Mouse (Mus musculus): ENCODE results near the gene Syp. TPM values are rescaled to one million over a fixed set of nuclear protein-coding genes. Genes with fewer than 3 reads are reported as not detected.

The Syp gene
- total and polyA plus RNA-seq, 2 experiments from 2014 or later: 329 to 492 TPM

DNA sequence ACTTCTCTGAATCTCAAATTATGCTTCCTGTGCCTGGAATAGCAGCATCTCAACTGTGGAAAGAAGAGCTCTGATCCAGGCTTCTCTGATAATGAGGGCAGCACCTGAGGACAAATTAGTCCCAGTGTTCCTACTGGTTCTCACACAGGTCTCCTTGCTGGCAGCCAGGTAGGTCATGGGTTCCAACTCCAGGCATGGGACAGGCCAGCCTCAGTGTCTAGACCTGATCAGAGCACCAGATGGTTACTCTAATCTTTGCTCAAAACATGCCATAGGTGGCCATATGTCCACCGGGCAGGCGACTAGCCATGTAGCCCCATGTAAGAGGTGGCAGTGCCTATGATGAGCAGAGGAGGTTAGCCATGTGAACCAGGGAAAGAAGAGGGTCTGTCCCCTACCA lies 50.0 kb downstream of the Syp start:
- 68% methylated on average over 2 of the region's 2 CpGs for WGBS
- no peak overlapping the region for H3K4me3 ChIP-seq (ENCODE audit: low read depth, low read length)
- TF ChIP-seq CTCF (IDR thresholded peaks at IDR 0.05): no peak
- ATAC-seq (ENCODE audit: low FRiP score) (no peak), DNase-seq (ENCODE audit: low spot score) (no peak)
- H3K27ac ChIP-seq (ENCODE audit: low read depth, low read length): no peak overlapping the region
- H3K9me3 ChIP-seq (ENCODE audit: low read length): no peaks in the 10 kb centered on the region
- no peaks in the 10 kb centered on the region for H3K27me3 ChIP-seq (ENCODE audit: insufficient read depth, low read length)
- no peak overlapping the region for H3K4me2 ChIP-seq (ENCODE audit: low read depth, low read length, poor library complexity, severe bottlenecking)
- H3K4me1 ChIP-seq (ENCODE audit: insufficient read depth, low read length): no peaks in the 10 kb centered on the region
- H3K9ac ChIP-seq (replicated peaks; ENCODE audit: low read length, poor library complexity, severe bottlenecking): no peak overlapping the region
- H3K36me3 ChIP-seq (ENCODE audit: insufficient read depth, low read length): no peaks in the 10 kb centered on the region

DNA sequence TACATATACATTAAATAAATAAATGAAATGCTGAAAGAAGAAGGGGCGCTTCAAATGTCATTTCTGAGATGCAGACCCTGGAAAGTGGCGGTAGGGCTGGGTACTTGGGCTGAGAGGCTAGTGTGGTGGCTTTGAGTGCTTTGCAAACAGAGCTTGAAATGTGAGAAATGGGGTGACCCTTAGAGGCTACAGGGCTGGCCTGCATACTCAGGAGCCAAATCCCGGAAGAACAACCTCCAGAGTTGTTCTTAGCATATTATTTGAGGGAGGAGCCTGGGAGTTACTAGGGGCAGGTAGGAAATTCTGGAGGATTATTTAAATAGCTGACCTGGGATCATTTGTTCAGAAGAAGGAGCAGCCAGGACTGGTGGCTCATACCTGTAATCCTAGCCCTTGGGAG lies 52.2 kb downstream of the Syp start:
- H3K4me2 ChIP-seq (ENCODE audit: low read depth, low read length, poor library complexity, severe bottlenecking): no peak overlapping the region
- H3K27me3 ChIP-seq (ENCODE audit: insufficient read depth, low read length): no peaks in the 10 kb centered on the region
- no peak for DNase-seq (ENCODE audit: low spot score)
- H3K9ac ChIP-seq (replicated peaks; ENCODE audit: low read length, poor library complexity, severe bottlenecking): no peak overlapping the region
- no peaks in the 10 kb centered on the region for H3K36me3 ChIP-seq (ENCODE audit: insufficient read depth, low read length)
- H3K4me3 ChIP-seq (ENCODE audit: low read depth, low read length): no peak overlapping the region
- H3K27ac ChIP-seq (ENCODE audit: low read depth, low read length): no peak overlapping the region
- no peak for TF ChIP-seq CTCF (IDR thresholded peaks at IDR 0.05)
- H3K4me1 ChIP-seq (ENCODE audit: insufficient read depth, low read length): no peaks in the 10 kb centered on the region
- no peaks in the 10 kb centered on the region for H3K9me3 ChIP-seq (ENCODE audit: low read length)
- ATAC-seq (ENCODE audit: low FRiP score): no peak
- 66% methylated on average over 3 of the region's 3 CpGs for WGBS

DNA sequence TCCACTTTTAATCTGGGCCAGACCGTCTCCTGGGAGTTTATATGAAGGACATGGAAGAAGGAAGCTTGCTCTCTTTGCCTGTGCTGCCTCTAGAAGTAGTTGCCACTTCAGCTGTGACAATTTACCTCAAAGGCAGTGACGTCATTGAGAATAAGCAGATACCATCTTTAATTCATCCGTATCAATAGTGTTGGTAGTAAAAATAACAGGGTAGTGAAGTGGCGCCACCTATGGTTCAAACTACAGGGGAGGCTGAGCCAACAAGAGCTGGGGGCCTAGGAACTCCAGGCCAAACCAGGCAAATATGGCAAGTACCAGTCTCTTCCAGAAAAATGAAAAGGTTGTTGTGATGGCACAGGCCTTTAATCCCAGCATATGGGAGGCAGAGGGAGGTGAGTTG lies 54.6 kb downstream of the Syp start:
- 35% methylated on average over 4 of the region's 4 CpGs for WGBS
- ATAC-seq (ENCODE audit: low FRiP score) (no peak), DNase-seq (ENCODE audit: low spot score) (no peak)
- Histone ChIP-seq H3K36me3 (ENCODE audit: insufficient read depth, low read length) (no peaks in the 10 kb centered on the region), H3K4me3 (ENCODE audit: low read depth, low read length) (no peak overlapping the region), H3K9ac (replicated peaks; ENCODE audit: low read length, poor library complexity, severe bottlenecking) (no peak overlapping the region), H3K27me3 (ENCODE audit: insufficient read depth, low read length) (no peaks in the 10 kb centered on the region), H3K4me2 (ENCODE audit: low read depth, low read length, poor library complexity, severe bottlenecking) (no peak overlapping the region), H3K27ac (ENCODE audit: low read depth, low read length) (no peak overlapping the region), H3K9me3 (ENCODE audit: low read length) (no peaks in the 10 kb centered on the region), H3K4me1 (ENCODE audit: insufficient read depth, low read length) (no peaks in the 10 kb centered on the region)
- peak; percentile 47; the same call in 1 of the 2 replicates for TF ChIP-seq CTCF (IDR thresholded peaks at IDR 0.05)

DNA sequence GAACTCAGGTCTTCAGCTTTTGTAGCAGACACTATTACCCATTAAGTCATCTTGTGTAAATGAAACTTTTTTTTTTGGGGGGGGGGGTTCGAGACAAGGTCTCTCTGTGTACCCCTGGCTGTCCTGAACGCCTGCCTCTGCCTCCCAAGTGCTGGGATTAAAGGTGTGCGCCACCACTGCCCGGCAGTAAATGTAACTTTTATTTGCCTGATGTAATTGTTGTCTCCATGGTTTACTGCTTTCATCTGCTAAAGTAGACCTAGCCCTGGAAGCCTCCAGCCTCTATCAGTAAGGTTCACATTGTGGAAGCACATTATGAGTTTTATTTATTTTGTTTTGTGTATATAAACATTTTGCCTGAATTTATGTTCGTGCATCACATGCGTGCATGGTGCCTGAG lies 58.2 kb downstream of the Syp start:
- no peak overlapping the region for H3K9ac ChIP-seq (replicated peaks; ENCODE audit: low read length, poor library complexity, severe bottlenecking)
- peaks cover 2% of the 10 kb centered on the region; the same call in 1 of the 2 replicates for H3K36me3 ChIP-seq (ENCODE audit: insufficient read depth, low read length)
- H3K4me1 ChIP-seq (ENCODE audit: insufficient read depth, low read length): no peaks in the 10 kb centered on the region
- no peak for TF ChIP-seq CTCF (IDR thresholded peaks at IDR 0.05)
- WGBS: 39% methylated on average over 6 of the region's 6 CpGs
- DNase-seq (ENCODE audit: low spot score) (no peak), ATAC-seq (ENCODE audit: low FRiP score) (peak; percentile 34; the same call in 1 of the 2 replicates)
- H3K27ac ChIP-seq (ENCODE audit: low read depth, low read length): no peak overlapping the region
- H3K9me3 ChIP-seq (ENCODE audit: low read length): no peaks in the 10 kb centered on the region
- no peak overlapping the region; the same call in 1 of the 2 replicates for H3K4me2 ChIP-seq (ENCODE audit: low read depth, low read length, poor library complexity, severe bottlenecking)
- no peaks in the 10 kb centered on the region for H3K27me3 ChIP-seq (ENCODE audit: insufficient read depth, low read length)
- H3K4me3 ChIP-seq (ENCODE audit: low read depth, low read length): peak overlapping the region; percentile 46; the same call in 1 of the 2 replicates

DNA sequence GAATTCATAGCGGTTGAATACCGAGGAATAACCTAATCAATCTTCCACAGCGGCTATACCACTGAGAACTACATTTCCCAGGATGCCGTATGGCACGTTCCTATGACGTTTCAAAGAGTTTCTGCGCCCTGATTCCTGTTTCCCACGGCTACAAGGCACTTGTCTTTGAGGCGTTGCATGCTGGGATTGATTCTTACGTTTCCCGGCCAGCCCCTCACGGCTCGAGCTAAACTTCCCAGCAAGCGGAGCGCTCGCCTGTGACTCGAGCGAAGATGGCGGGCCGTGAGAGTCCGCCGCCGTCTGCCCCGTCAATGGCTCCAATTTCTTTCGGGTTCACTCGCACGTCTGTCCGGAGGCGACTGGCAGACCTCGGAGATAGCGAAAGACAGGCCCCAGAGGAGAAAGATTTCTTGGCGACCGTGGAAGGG lies 58.7 kb downstream of the Syp start, which contains the start of gene Gpkow:
TSS of gene Gpkow (plus strand) at position 178 of the 428 bp plus-strand sequence.
- Histone ChIP-seq H3K4me2 (ENCODE audit: low read depth, low read length, poor library complexity, severe bottlenecking) (peak within 1 kb of the TSS; percentile 48), H3K4me3 (ENCODE audit: low read depth, low read length) (peak within 1 kb of the TSS; percentile 46), H3K27ac (ENCODE audit: low read depth, low read length) (no peak within 1 kb of the TSS), H3K36me3 (ENCODE audit: insufficient read depth, low read length) (peaks cover 2% of the 10 kb centered on the region; the same call in 1 of the 2 replicates), H3K27me3 (ENCODE audit: insufficient read depth, low read length) (no peaks in the 10 kb centered on the region), H3K4me1 (ENCODE audit: insufficient read depth, low read length) (no peaks in the 10 kb centered on the region), H3K9me3 (ENCODE audit: low read length) (no peaks in the 10 kb centered on the region), H3K9ac (replicated peaks; ENCODE audit: low read length, poor library complexity, severe bottlenecking) (peak within 1 kb of the TSS; percentile 52)
- DNase-seq (ENCODE audit: low spot score): peak; percentile 97
- 9% methylated on average over 33 of the region's 33 CpGs for WGBS
- no peak for TF ChIP-seq CTCF (IDR thresholded peaks at IDR 0.05)
- ATAC-seq (ENCODE audit: low FRiP score): peak; percentile 94

Other genes starting within 250 kb of the Syp start
- gene Foxp3, start 64.8 kb upstream of the Syp start, total RNA-seq (2014; rRNA removed): 0.16 TPM in 1 of 2 replicates, not detected in the other
- 0.30 TPM in 1 of 2 replicates, not detected in the other for gene Foxp3, start 64.8 kb upstream of the Syp start, polyA plus RNA-seq (2015; fragmentation: Nextera tagmentation; extraction: Ambion mirVana)
- gene Ppp1r3f, start 64.2 kb upstream of the Syp start, total RNA-seq (2014; rRNA removed): 19.4 and 27.3 TPM in 2 replicates
- gene Ppp1r3f, start 64.2 kb upstream of the Syp start, polyA plus RNA-seq (2015; fragmentation: Nextera tagmentation; extraction: Ambion mirVana): 8.4 and 9.4 TPM in 2 replicates
- 29.6 and 32.3 TPM in 2 replicates for gene Ccdc22, start 33.0 kb upstream of the Syp start, total RNA-seq (2014; rRNA removed)
- 19.9 and 20.0 TPM in 2 replicates for gene Ccdc22, start 33.0 kb upstream of the Syp start, polyA plus RNA-seq (2015; fragmentation: Nextera tagmentation; extraction: Ambion mirVana)
- 0.05 and 1.0 TPM in 2 replicates for gene Cacna1f, start 31.4 kb upstream of the Syp start, total RNA-seq (2014; rRNA removed)
- 0.16 and 0.20 TPM in 2 replicates for gene Cacna1f, start 31.4 kb upstream of the Syp start, polyA plus RNA-seq (2015; fragmentation: Nextera tagmentation; extraction: Ambion mirVana)
- 0.99 and 1.6 TPM in 2 replicates for gene Prickle3, start 18.8 kb downstream of the Syp start, total RNA-seq (2014; rRNA removed)
- gene Prickle3, start 18.8 kb downstream of the Syp start, polyA plus RNA-seq (2015; fragmentation: Nextera tagmentation; extraction: Ambion mirVana): 1.1 and 1.3 TPM in 2 replicates
- 9.1 and 16.4 TPM in 2 replicates for gene Plp2, start 32.9 kb downstream of the Syp start, total RNA-seq (2014; rRNA removed)
- gene Plp2, start 32.9 kb downstream of the Syp start, polyA plus RNA-seq (2015; fragmentation: Nextera tagmentation; extraction: Ambion mirVana): 18.9 and 20.0 TPM in 2 replicates
- not detected in 2 replicates for gene Magix, start 42.8 kb downstream of the Syp start, total RNA-seq (2014; rRNA removed)
- 0.07 and 0.13 TPM in 2 replicates for gene Magix, start 42.8 kb downstream of the Syp start, polyA plus RNA-seq (2015; fragmentation: Nextera tagmentation; extraction: Ambion mirVana)
- 11.9 and 25.1 TPM in 2 replicates for gene Gpkow, start 58.7 kb downstream of the Syp start, total RNA-seq (2014; rRNA removed)
- gene Gpkow, start 58.7 kb downstream of the Syp start, polyA plus RNA-seq (2015; fragmentation: Nextera tagmentation; extraction: Ambion mirVana): 41.6 and 42.3 TPM in 2 replicates
- 34.6 and 42.0 TPM in 2 replicates for gene Wdr45, start 75.9 kb downstream of the Syp start, total RNA-seq (2014; rRNA removed)
- 27.2 and 30.5 TPM in 2 replicates for gene Wdr45, start 75.9 kb downstream of the Syp start, polyA plus RNA-seq (2015; fragmentation: Nextera tagmentation; extraction: Ambion mirVana)
- gene Gm45208, start 83.8 kb downstream of the Syp start, total RNA-seq (2014; rRNA removed): 0.71 TPM in 1 of 2 replicates, not detected in the other
- gene Gm45208, start 83.8 kb downstream of the Syp start, polyA plus RNA-seq (2015; fragmentation: Nextera tagmentation; extraction: Ambion mirVana): not detected in 2 replicates
- gene Praf2, start 90.0 kb downstream of the Syp start, total RNA-seq (2014; rRNA removed): 110 and 134 TPM in 2 replicates
- gene Praf2, start 90.0 kb downstream of the Syp start, polyA plus RNA-seq (2015; fragmentation: Nextera tagmentation; extraction: Ambion mirVana): 136 and 146 TPM in 2 replicates
- 272 and 352 TPM in 2 replicates for gene Ccdc120, start 112.4 kb downstream of the Syp start, total RNA-seq (2014; rRNA removed)
- 64.9 and 71.6 TPM in 2 replicates for gene Ccdc120, start 112.4 kb downstream of the Syp start, polyA plus RNA-seq (2015; fragmentation: Nextera tagmentation; extraction: Ambion mirVana)
- 21.0 and 22.3 TPM in 2 replicates for gene Tfe3, start 124.1 kb downstream of the Syp start, total RNA-seq (2014; rRNA removed)
- gene Tfe3, start 124.1 kb downstream of the Syp start, polyA plus RNA-seq (2015; fragmentation: Nextera tagmentation; extraction: Ambion mirVana): 20.0 and 21.0 TPM in 2 replicates
- gene Gripap1, start 151.3 kb downstream of the Syp start, total RNA-seq (2014; rRNA removed): 27.2 and 36.3 TPM in 2 replicates
- gene Gripap1, start 151.3 kb downstream of the Syp start, polyA plus RNA-seq (2015; fragmentation: Nextera tagmentation; extraction: Ambion mirVana): 63.9 and 68.4 TPM in 2 replicates
- 3.1 and 5.2 TPM in 2 replicates for gene Kcnd1, start 183.8 kb downstream of the Syp start, total RNA-seq (2014; rRNA removed)
- gene Kcnd1, start 183.8 kb downstream of the Syp start, polyA plus RNA-seq (2015; fragmentation: Nextera tagmentation; extraction: Ambion mirVana): 4.6 and 5.3 TPM in 2 replicates
- gene Otud5, start 202.9 kb downstream of the Syp start, total RNA-seq (2014; rRNA removed): 61.2 and 68.3 TPM in 2 replicates
- 37.0 and 39.6 TPM in 2 replicates for gene Otud5, start 202.9 kb downstream of the Syp start, polyA plus RNA-seq (2015; fragmentation: Nextera tagmentation; extraction: Ambion mirVana)
- gene Pim2, start 239.8 kb downstream of the Syp start, total RNA-seq (2014; rRNA removed): 12.7 and 17.4 TPM in 2 replicates
- gene Pim2, start 239.8 kb downstream of the Syp start, polyA plus RNA-seq (2015; fragmentation: Nextera tagmentation; extraction: Ambion mirVana): 20.4 and 20.9 TPM in 2 replicates
- gene Slc35a2, start 245.6 kb downstream of the Syp start, total RNA-seq (2014; rRNA removed): 50.2 and 67.0 TPM in 2 replicates
- 42.9 and 46.2 TPM in 2 replicates for gene Slc35a2, start 245.6 kb downstream of the Syp start, polyA plus RNA-seq (2015; fragmentation: Nextera tagmentation; extraction: Ambion mirVana)

Data from midbrain, postnatal 0 days (tissue).